Mouse (Mus musculus) MEL-GATA-1-ER (cell line): Measurements from ENCODE around the gene Pard3b.

Experiments
- DNase-seq: peaks from one replicate; pipeline ENCODE4 v3.0.0-alpha.2; 2012; ENCODE audit warnings: low read depth; ENCODE audit errors: extremely low read depth

The Pard3b gene

DNA sequence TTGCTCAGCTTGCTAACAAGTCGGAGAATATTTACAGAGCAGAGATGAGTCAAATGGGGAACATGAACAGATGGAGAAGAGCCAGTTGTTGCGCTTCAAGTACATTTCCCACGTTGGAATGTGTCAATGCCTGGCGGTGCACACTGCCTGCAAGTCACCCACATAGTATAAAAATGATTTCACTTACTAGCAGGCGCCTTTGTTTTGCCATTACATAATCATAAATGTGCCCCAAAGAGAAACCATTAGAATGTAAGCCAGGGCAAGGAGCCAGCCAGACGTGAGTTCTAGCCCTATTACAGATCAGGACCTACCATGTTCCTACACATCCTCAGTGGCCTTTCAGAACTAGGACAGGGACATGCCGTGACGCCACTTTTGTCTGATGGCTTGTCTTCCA, 1048.9 kb downstream of the Pard3b start:
- no peak for DNase-seq

DNA sequence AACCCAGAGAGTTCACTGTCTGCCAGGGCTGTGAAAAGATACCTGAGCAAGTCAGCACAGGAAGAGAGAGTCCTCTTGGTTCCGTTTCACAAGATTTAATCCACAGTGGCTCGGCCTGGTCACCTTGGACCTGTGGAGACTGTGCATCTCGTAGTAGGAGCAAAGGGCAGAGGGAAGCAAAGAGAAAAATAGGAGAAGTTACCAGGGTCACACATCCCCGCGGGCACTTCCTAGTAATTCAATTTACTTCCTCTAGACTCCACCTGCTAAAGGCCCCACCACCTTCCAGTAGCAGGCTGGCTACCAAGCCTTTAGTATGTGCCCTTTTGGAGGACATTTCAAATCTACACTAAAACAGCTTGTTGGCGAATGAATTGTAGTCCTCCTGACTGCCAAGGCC, 1052.6 kb downstream of the Pard3b start:
- no peak for DNase-seq
